Mouse (Mus musculus): Measurements from ENCODE around the gene Gm10024. TPM values are rescaled to one million over a fixed set of nuclear protein-coding genes. Genes with fewer than 3 reads are reported as not detected.
"Not testable (repeated sequence)": the region's sequence is repeated elsewhere in the genome, so short reads cannot be mapped to it uniquely, and the experiment has no call there.

Gene Gm10024
- polyA plus RNA-seq, 1 experiment: not detected

DNA sequence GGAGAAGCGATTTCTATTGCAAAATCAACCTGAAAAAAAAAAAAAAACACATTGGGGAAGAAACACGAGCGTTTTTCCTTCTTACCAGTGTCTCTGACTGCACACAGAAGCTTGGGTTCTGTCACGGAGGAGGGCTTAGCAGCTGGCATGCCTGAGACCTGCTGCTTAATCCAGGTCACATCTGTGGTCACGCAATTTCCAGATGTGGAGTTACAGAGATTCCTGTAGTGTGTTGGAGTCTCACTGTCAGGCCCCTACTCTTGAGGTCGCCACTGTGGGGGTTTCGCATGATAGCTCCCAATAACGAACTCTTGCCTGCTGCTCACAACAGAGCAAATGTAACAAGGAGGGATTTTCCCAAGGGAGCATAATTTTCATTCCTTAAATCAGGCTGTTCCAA is 27.1 kb upstream of the Gm10024 start:
- H3K27ac ChIP-seq (ENCODE audit: control insufficient read depth, insufficient read depth, low read depth, low read length, poor library complexity): no peak overlapping the region
- no peak overlapping the region for H3K4me3 ChIP-seq (replicated peaks; ENCODE audit: control insufficient read depth, low read depth, low read length)
- no peak for TF ChIP-seq CTCF (IDR thresholded peaks at IDR 0.05; ENCODE audit: control insufficient read depth, insufficient read depth, low read length)
- no peak for TF ChIP-seq POLR2A (IDR thresholded peaks at IDR 0.05; ENCODE audit: borderline replicate concordance, control insufficient read depth, low read depth, low read length)
- WGBS: 39% methylated on average over 8 of the region's 8 CpGs
- no peaks in the 10 kb centered on the region for H3K4me1 ChIP-seq (ENCODE audit: control insufficient read depth, insufficient read depth, low read length)

DNA sequence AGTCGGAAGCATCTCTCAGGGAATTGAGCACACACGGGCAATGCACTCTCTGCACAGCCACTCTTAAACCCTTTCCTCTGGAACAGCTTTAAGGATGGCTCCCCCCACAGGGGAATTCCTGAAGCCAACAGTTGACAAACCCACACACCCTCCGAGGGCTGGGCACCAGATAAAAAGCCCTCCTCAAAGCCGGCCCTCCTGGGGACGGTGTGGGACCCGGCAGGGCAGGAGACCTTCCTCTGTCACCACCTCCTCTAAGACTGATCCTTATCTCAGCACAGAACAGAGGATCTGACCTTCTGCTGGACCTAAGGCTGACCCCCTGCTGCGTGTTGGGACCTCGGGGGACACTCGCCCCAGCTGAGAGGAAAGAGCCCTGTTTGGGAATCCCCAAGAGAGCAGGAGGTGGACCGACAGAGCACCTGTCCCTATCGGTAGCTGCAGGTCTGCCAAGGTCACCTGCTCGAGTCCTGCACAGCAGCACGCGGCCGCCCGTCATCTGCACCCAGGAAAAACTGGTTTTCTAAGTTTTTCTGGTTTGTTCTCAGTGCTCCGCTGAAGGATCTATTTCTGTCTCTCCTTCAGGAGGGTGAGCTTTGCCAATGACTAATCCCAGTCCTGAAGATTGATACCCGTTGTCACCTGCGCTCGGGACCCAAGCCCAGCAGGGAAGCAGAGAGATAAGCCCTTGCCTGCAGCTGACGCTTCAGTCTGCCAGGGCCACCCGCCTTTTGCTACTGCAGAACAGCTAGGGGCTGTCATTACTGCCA is 25.2 kb upstream of the Gm10024 start, which contains the start of gene Tspear:
Gene Tspear (plus strand): TSS at position 675 of the 770 bp plus-strand sequence.
- no peak within 1 kb of the TSS for H3K4me3 ChIP-seq (replicated peaks; ENCODE audit: control insufficient read depth, low read depth, low read length)
- H3K27ac ChIP-seq (ENCODE audit: control insufficient read depth, insufficient read depth, low read depth, low read length, poor library complexity): no peak within 1 kb of the TSS
- TF ChIP-seq CTCF (IDR thresholded peaks at IDR 0.05; ENCODE audit: control insufficient read depth, insufficient read depth, low read length): no peak
- TF ChIP-seq POLR2A (IDR thresholded peaks at IDR 0.05; ENCODE audit: borderline replicate concordance, control insufficient read depth, low read depth, low read length): no peak
- no peaks in the 10 kb centered on the region for H3K4me1 ChIP-seq (ENCODE audit: control insufficient read depth, insufficient read depth, low read length)
- 13% methylated on average over 22 of the region's 22 CpGs for WGBS

DNA sequence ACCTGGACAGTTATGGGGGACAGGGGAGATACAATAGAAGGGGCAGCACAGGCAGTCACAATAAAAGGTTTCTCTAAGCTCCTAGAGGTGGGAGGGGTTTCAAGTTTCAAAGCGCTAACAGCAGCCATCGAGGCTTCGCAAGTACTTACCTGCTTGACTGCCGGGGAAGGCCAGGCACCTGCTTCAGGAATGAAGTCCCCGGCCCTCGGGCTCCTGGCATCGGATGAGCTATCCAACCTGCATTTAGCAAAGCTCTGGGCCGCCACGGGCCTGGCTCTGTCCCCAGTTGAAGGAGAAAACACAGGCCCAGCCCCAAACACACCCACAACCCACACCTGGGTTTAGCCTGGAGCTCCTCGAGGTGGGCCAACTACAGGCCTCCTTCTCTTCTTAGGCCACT is 24.2 kb upstream of the Gm10024 start:
- H3K4me1 ChIP-seq (ENCODE audit: control insufficient read depth, insufficient read depth, low read length): no peaks in the 10 kb centered on the region
- WGBS: 49% methylated on average over 10 of the region's 10 CpGs

DNA sequence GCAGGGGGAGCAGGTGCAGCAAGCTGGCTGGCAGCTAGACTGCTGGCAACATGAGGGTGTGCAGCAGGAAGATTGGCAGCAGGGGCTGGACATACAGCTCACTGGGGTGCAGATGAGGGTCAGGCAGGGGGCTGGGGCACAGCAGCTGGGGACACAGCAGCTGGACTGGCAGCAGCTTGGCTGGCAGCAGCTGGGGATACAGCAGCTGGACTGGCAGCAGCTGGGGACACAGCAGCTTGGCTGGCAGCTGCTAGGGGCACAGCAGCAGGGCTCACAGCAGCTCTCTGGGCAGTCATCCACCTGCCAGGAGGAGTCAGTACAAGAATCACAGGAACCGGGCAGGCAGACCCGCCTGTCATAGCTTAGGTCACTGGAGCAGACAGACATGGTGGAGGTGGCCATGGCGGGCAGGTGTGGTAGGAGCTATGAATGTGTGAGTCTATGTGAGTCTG is 20.9 kb upstream of the Gm10024 start, which contains the start of gene Gm19402:
Gene Gm19402 (minus strand): TSS at position 402 of the 452 bp plus-strand sequence.
- not testable (repeated sequence) for H3K4me1 ChIP-seq (ENCODE audit: control insufficient read depth, insufficient read depth, low read length); H3K4me3 ChIP-seq (replicated peaks; ENCODE audit: control insufficient read depth, low read depth, low read length)
- WGBS: 69% methylated on average over 3 of the region's 3 CpGs

More for the DNA sequence above, 24.2 kb upstream of the Gm10024 start:
- Histone ChIP-seq H3K27ac (ENCODE audit: control insufficient read depth, insufficient read depth, low read depth, low read length, poor library complexity) (no peak overlapping the region), H3K4me3 (replicated peaks; ENCODE audit: control insufficient read depth, low read depth, low read length) (no peak overlapping the region)
- TF ChIP-seq POLR2A (IDR thresholded peaks at IDR 0.05; ENCODE audit: borderline replicate concordance, control insufficient read depth, low read depth, low read length) (no peak), CTCF (IDR thresholded peaks at IDR 0.05; ENCODE audit: control insufficient read depth, insufficient read depth, low read length) (no peak)

DNA sequence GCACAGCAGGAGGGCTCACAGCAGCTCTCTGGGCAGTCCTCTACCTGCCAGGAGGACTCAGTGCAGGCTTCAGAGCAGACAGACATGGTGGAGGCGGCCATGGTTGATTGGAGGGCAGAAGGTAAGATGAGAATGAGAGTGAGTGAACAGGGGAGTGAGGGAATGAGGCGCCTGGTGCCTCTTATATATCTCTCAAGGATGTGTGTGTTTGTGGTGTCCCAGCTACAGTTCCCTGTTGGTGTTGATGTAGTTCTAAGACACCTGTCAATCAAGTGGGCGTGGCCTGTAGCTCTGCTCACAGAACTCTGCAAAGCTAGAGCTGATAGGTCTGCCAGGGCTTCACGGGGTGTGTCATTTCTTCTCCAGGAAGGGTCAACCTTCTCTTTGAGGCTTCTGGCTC is 14.1 kb upstream of the Gm10024 start, which contains the start of gene Gm9508:
Gene Gm9508 (minus strand): TSS at position 101 of the 400 bp plus-strand sequence.
- 50% methylated on average over 4 of the region's 4 CpGs for WGBS
- no peak within 1 kb of the TSS for H3K4me3 ChIP-seq (replicated peaks; ENCODE audit: control insufficient read depth, low read depth, low read length)
- TF ChIP-seq POLR2A (IDR thresholded peaks at IDR 0.05; ENCODE audit: borderline replicate concordance, control insufficient read depth, low read depth, low read length) (no peak), CTCF (IDR thresholded peaks at IDR 0.05; ENCODE audit: control insufficient read depth, insufficient read depth, low read length) (no peak)
- no peaks in the 10 kb centered on the region for H3K4me1 ChIP-seq (ENCODE audit: control insufficient read depth, insufficient read depth, low read length)
- H3K27ac ChIP-seq (ENCODE audit: control insufficient read depth, insufficient read depth, low read depth, low read length, poor library complexity): no peak within 1 kb of the TSS

More for the DNA sequence above, 20.9 kb upstream of the Gm10024 start, which contains the start of gene Gm19402:
- H3K27ac ChIP-seq (ENCODE audit: control insufficient read depth, insufficient read depth, low read depth, low read length, poor library complexity): not testable (repeated sequence)

DNA sequence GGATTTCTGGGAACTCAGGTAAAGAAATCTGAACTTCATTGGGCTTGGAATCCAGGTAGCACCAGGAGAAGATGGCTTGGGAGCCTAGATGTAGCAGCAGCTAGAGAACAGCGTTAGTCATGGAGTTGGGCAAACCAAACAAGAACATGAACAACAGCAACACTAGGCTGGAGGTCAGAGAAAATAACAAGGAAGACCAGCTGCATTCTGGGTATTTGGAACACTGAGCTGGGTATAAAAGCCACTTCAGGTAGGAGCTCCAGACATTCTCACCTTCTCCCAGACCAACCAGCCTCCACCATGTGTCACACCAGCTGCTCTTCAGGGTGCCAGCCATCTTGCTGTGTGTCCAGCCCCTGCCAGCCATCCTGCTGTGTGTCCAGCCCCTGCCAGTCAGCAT is 4.9 kb upstream of the Gm10024 start, which contains the start of gene Gm10272:
Gene Gm10272 (plus strand): TSS at position 301 of the 400 bp plus-strand sequence.
- no peak within 1 kb of the TSS for H3K27ac ChIP-seq (ENCODE audit: control insufficient read depth, insufficient read depth, low read depth, low read length, poor library complexity)
- no peaks in the 10 kb centered on the region for H3K4me1 ChIP-seq (ENCODE audit: control insufficient read depth, insufficient read depth, low read length)
- TF ChIP-seq CTCF (IDR thresholded peaks at IDR 0.05; ENCODE audit: control insufficient read depth, insufficient read depth, low read length) (no peak), POLR2A (IDR thresholded peaks at IDR 0.05; ENCODE audit: borderline replicate concordance, control insufficient read depth, low read depth, low read length) (no peak)
- 60% methylated on average over 1 of the region's 1 CpGs for WGBS
- no peak within 1 kb of the TSS for H3K4me3 ChIP-seq (replicated peaks; ENCODE audit: control insufficient read depth, low read depth, low read length)

DNA sequence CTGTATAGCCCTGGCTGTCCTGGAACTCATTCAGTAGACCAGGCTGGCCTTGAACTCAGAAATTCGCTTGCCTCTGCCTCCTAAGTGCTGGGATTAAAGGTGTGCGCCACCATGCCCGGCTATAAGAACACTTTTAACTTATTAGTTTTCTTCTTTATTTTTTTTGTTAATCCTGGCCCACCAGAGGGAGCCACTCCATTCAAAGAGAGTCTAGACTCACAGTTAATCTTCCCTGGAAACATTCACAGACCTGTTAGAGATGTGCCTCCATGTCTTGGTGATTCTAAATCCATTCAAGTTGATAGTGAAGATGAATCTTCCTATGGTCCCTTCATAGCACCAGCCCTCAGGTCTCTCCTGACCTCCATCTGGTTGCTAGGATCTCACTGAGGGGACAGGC is 1.4 kb upstream of the Gm10024 start:
- no peak for TF ChIP-seq CTCF (IDR thresholded peaks at IDR 0.05; ENCODE audit: control insufficient read depth, insufficient read depth, low read length)
- no peak for TF ChIP-seq POLR2A (IDR thresholded peaks at IDR 0.05; ENCODE audit: borderline replicate concordance, control insufficient read depth, low read depth, low read length)
- Histone ChIP-seq H3K4me1 (ENCODE audit: control insufficient read depth, insufficient read depth, low read length) (peaks cover 1% of the 10 kb centered on the region), H3K27ac (ENCODE audit: control insufficient read depth, insufficient read depth, low read depth, low read length, poor library complexity) (no peak overlapping the region), H3K4me3 (replicated peaks; ENCODE audit: control insufficient read depth, low read depth, low read length) (no peak overlapping the region)
- 68% methylated on average over 3 of the region's 3 CpGs for WGBS

DNA sequence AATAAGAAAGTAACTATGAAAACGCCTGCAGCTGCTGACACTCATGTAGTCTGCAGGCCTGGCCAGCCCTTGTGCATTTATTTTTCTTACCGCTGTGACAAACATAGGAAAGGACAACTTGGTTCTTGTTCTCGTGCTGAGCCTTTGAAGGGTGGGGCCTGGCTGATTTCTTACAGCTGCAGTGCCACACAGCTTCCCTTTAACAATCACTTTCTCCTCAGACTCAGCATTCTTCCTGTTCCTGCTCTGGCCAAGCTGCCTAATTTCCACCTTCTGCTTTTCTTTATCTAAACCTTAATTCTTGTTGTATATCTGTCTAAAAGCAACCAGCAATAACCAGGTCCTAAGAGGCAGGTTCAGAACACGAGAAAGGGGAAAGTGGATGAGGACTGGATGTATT is 2.5 kb downstream of the Gm10024 start:
- Histone ChIP-seq H3K27ac (ENCODE audit: control insufficient read depth, insufficient read depth, low read depth, low read length, poor library complexity) (no peak overlapping the region), H3K4me3 (replicated peaks; ENCODE audit: control insufficient read depth, low read depth, low read length) (no peak overlapping the region), H3K4me1 (ENCODE audit: control insufficient read depth, insufficient read depth, low read length) (peaks cover 1% of the 10 kb centered on the region)
- TF ChIP-seq CTCF (IDR thresholded peaks at IDR 0.05; ENCODE audit: control insufficient read depth, insufficient read depth, low read length) (no peak), POLR2A (IDR thresholded peaks at IDR 0.05; ENCODE audit: borderline replicate concordance, control insufficient read depth, low read depth, low read length) (no peak)
- 13% methylated on average over 4 of the region's 4 CpGs for WGBS
